Mouse (Mus musculus) erythroblast, embryonic 14.5 days (primary cell): ENCODE measurements around the gene Zfyve21.

Experiments
- GATA1 ChIP-seq: IDR thresholded peaks from 2 replicates; pipeline ENCODE4 v1.6.1; 2012; ENCODE audit warnings: low read length, inconsistent platforms, mixed read lengths
- TAL1 ChIP-seq: IDR thresholded peaks from 3 replicates; pipeline ENCODE4 v1.6.1; 2012; ENCODE audit warnings: low read length, inconsistent platforms, mixed read lengths

GRCm38 (mm10) chr12:111813766-111814617 is at the start of gene Zfyve21, which contains the start of gene Xrcc3:
- no peak for TF ChIP-seq TAL1
- TF ChIP-seq GATA1: no peak
